Mouse (Mus musculus): ENCODE results near the gene Rnls.
A peak's percentile ranks its signal among the peaks of the same experiment; 100 is the strongest.

Rnls gene

DNA sequence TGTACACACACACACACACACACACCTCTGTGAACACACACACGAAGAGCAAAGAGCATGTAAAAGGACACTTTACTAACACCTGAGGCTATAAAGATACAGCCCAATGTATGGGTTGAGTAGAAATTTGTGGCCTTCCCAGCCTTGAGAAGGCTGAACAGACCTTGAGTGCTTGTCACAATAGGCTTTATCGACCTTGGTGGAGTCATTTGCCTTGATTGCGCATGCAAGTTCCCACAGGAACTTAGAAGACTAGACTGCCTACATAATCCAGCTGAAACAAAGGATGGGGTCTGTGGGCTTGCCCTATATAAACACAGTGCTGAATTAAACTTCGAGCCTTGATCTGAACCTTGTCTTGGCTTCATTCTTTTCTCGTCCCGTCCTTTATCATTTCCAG is 288.2 kb downstream of the Rnls start:
- DNase-seq (ENCODE audit: low read depth, low spot score): peak; percentile 12

DNA sequence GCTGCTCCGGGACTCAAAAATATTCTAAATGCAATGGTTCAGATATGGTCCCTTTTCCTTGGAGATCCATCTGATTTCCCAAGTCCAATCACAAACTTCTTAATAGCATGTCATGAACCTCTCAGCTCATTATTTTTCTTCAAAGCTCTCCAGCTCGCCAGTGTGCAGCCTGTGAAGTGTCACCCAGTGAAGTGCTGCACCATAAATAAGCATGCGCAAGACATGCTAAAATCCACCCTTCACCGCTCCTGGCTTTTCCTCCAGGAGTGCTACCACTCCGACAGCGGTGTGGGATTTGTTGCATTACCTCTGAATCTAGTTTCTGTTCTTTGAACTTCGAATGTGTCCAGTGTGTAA is 289.3 kb downstream of the Rnls start:
- DNase-seq (ENCODE audit: low read depth, low spot score): no peak

DNA sequence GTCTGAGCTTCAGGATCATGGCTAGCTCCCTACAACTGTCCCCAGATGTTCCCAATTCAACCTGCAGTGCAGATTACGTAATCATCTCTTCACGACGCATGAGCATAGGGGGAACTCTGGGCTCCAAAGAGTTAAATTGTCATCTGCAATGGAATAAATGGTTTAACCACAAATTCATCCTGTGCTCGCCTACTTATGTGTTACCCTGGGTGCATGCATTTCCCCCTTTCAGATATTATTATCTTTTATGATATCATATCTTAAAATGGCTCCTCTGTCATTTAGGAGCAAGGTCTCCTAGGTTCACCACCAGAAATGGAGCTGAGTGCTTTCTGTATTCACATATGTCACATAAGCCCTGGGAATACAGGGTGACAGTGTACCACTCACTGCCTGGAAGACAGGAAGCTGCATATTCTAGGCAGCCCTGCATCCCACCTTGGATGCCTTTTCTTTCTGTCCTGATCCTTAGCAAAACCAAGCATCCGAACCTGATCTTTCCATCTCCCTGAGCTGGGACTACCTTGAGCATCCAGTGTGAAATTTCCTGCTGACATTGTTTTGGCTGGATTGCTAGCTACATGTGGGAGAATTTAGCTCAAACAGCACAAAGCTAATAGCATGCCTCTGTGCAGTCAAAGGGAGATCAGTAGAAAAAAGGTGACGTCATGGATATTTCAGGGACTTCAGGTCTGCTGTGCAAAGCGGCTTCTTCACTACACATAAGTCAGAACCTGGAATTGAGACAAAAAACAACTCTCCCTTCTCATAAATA is 289.9 kb downstream of the Rnls start:
- DNase-seq (ENCODE audit: low read depth, low spot score): no peak

- DNase-seq (ENCODE audit: low read depth, low spot score): no peak
Measured at GRCm38 (mm10) chr19:33101093-33102007, 290.7 kb downstream of the Rnls start.

- no peak for DNase-seq (ENCODE audit: low read depth, low spot score)
Measured at GRCm38 (mm10) chr19:33100598-33100997, 291.5 kb downstream of the Rnls start.

DNA sequence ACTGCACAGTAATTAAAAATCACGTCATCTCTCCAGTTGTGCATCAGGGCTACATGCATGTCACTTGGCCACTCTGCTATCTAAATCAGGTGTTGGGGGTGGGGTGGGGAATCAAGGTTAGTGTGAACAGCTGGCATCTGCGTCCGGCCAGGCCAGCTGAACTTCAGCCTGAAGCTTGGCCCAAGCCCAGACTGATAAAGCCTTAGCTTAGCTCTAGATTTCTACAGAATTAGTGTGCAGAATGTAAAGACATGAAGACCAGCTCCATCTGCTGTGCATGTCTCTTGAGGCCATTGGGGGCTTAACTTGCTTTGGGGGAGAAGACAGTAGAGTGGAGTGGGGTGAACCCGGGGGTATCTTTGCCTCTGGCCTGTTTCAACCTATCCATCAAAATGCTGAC is 292.1 kb downstream of the Rnls start:
- DNase-seq (ENCODE audit: low read depth, low spot score): no peak

DNA sequence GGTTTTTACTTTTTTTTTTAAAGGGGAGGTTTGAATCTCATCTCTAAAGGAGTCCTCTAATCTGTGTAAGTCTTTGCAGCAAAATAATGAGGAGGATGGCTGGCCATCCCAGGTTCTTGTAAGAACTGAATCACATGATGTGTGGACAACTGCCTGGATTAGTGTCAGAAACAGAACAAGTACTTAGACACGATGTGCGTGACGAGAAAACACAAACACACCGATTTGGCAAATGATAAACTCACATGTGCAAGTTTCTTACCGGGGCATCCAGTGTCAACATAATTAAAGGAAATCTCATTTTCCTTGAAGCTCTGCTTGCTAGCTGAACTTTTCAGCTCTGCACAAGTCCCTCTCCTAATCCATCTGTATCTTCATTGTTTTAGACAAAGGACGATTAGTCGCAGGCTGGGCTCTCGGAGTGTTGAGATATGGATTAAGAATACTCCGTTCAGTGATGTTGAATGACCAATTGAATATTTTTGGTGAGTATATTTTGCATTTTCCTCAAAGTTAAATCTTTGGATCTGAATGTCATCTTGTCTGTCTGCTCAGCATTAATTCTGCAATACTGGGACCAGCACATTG is 292.8 kb downstream of the Rnls start:
- no peak for DNase-seq (ENCODE audit: low read depth, low spot score)

DNA sequence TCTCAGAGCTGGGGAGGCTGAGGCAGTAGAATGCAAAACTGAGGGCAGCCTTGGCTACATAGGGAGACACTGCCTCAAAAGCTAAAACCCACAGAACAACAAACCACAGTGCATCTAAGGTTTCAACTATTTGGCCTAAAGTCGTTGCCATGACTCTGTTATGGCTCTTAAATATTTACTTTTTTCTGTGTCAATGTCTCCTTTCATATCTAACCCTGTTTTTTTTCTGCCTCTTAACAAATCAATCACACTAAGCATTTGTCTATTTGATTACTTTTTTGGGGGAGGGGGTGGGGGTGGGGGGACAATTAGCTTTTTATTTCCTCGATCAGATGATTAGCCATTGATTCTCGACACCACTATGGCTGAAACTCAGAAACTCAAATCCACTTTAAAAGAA is 294.4 kb downstream of the Rnls start:
- DNase-seq (ENCODE audit: low read depth, low spot score): no peak

GRCm38 (mm10) chr19:33096581-33096980 is 295.5 kb downstream of the Rnls start:
- no peak for DNase-seq (ENCODE audit: low read depth, low spot score)

DNA sequence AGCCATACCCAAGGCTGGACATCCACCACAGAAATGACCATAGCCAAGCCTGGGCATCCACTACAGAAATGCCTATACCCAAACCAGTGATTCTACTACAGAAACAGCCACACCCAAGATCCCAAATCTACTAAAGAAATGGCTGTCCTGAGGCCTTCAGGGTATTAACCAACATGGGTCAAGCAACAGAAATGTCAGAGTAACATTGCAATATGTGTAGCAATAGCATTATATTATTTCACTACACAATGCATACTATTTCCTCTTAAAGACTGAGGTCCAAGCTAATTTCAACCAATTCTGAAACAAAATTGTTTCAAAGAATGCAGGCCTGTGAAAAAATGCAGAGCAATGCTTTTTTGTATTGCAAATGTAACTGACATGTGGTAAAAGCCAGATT is 299.5 kb downstream of the Rnls start:
- DNase-seq (ENCODE audit: low read depth, low spot score): no peak

DNA sequence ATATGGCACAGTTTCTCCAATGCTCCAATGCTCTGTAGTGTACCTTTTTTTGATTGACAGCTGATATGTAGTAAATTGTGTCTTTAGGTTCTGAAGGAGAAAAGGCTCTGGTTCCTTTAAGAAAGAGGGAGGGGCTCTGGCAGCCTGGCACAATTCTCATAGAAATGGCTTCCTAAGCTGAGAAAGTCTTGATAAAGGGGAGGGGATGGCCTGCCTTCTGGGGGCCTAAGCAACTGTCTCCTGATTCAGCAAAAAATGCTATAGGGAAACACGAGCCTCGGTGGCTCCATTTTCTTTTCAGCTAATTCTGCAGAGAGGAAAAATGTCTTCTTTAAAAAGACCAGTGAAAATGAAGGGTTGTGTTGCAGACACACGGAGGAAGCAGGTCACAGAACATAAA is 300.8 kb downstream of the Rnls start:
- no peak for DNase-seq (ENCODE audit: low read depth, low spot score)

GRCm38 (mm10) chr19:33088868-33089267 is 303.2 kb downstream of the Rnls start:
- DNase-seq (ENCODE audit: low read depth, low spot score): no peak

GRCm38 (mm10) chr19:33087961-33088360 is 304.1 kb downstream of the Rnls start:
- no peak for DNase-seq (ENCODE audit: low read depth, low spot score)

All from ZHBTc4 (cell line).